32 mouse cellular contexts compared by ENCODE assay signal in the genomic region with DNA sequence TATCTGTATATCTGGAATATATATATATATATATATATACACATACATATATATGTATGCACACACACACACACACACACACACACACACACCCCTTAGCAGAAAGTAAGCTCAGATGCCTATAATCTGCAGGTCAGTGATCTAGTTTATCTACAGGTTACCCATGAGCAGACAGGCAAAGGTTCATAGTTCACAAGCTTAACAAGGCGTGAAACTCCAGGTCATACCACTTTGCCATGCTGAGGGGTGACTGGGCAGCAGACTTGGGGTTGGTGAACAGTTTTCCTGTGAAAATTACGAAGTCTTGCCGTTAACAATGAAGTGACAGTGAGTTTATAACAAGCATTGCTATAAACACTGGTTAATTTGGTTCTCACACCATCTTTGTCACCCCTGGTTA.
DNase-seq lines count a peak whose midpoint lies in the region; ATAC-seq and TF ChIP-seq lines count a peak whose summit lies in the region.
"Had no signal": no experiment of that assay in that cellular context is flagged by ENCODE, and none has a peak within 500 bp of the region (broad histone marks: within the 10 kb centered on the region; RNA-seq: fewer than 3 reads in every experiment).

No protein-coding gene starts in this region.

- ATAC-seq in kidney, embryonic 14.5 days (ENCODE audit: low FRiP score, low TSS enrichment) = peak; percentile 50; the same call in 1 of the 2 replicates
- ATAC-seq: forebrain, embryonic 14.5 days; hindbrain, postnatal 0 days had no signal

- TF ChIP-seq POLR2A in liver, adult 2 months (IDR thresholded peaks at IDR 0.05; ENCODE audit: extremely low read depth, insufficient read depth, low read length) = no peak

- TF ChIP-seq CTCF in liver, adult 2 months (IDR thresholded peaks at IDR 0.05; ENCODE audit: low read depth, low read length) = no peak

- WGBS in liver, adult 2 months = 72% methylated on average over 3 of the region's 3 CpGs
- 55% methylated on average over 3 of the region's 3 CpGs for WGBS in kidney, embryonic 14.5 days

- H3K9me3 ChIP-seq in kidney, embryonic 14.5 days (ENCODE audit: control insufficient read depth, low read length) = no peaks in the 10 kb centered on the region
- H3K9me3 ChIP-seq: embryonic facial prominence, embryonic 12.5 days; limb, embryonic 10.5 days; limb, embryonic 15.5 days; liver, embryonic 15.5 days; lung, embryonic 15.5 days; megakaryocyte, embryonic 14.5 days; midbrain, embryonic 12.5 days; neural tube, embryonic 13.5 days had no signal

- no peaks in the 10 kb centered on the region for H3K36me3 ChIP-seq in liver, adult 2 months (ENCODE audit: control insufficient read depth, insufficient read depth, low read length)
- no peaks in the 10 kb centered on the region for H3K36me3 ChIP-seq in kidney, embryonic 14.5 days (ENCODE audit: control insufficient read depth, insufficient read depth, low read length)
- H3K36me3 ChIP-seq: embryonic facial prominence, embryonic 12.5 days; limb, embryonic 10.5 days; limb, embryonic 15.5 days; liver, embryonic 15.5 days; lung, embryonic 15.5 days; midbrain, embryonic 12.5 days had no signal

- no peak overlapping the region for H3K27ac ChIP-seq in liver, adult 2 months (replicated peaks; ENCODE audit: insufficient read depth, low read depth, low read length)
- H3K27ac ChIP-seq in kidney, embryonic 14.5 days (ENCODE audit: low read depth, low read length) = no peak overlapping the region
- H3K27ac ChIP-seq: embryonic facial prominence, embryonic 12.5 days; hindbrain, postnatal 0 days; limb, embryonic 10.5 days; limb, embryonic 15.5 days; liver, embryonic 15.5 days; lung, embryonic 15.5 days; midbrain, embryonic 12.5 days; neural tube, embryonic 13.5 days; stomach, postnatal 0 days had no signal

- H3K9ac ChIP-seq in liver, adult 2 months (ENCODE audit: low read depth, low read length) = no peak overlapping the region
- no peak overlapping the region for H3K9ac ChIP-seq in kidney, embryonic 14.5 days (ENCODE audit: low read depth, low read length)
- H3K9ac ChIP-seq: embryonic facial prominence, embryonic 12.5 days; limb, embryonic 15.5 days; liver, embryonic 15.5 days; lung, embryonic 15.5 days; midbrain, embryonic 12.5 days; neural tube, embryonic 13.5 days had no signal

- no peak overlapping the region for H3K4me3 ChIP-seq in liver, adult 2 months (ENCODE audit: insufficient read depth, low read depth, low read length)
- H3K4me3 ChIP-seq in kidney, embryonic 14.5 days (ENCODE audit: low read length) = no peak overlapping the region
- H3K4me3 ChIP-seq: embryonic facial prominence, embryonic 12.5 days; limb, embryonic 10.5 days; limb, embryonic 15.5 days; liver, embryonic 15.5 days; lung, embryonic 15.5 days; megakaryocyte, embryonic 14.5 days; midbrain, embryonic 12.5 days; neural tube, embryonic 13.5 days had no signal

- 0 out of 2 replicates have a peak, but pooled peaks cover 4% of the 10 kb centered on the region for H3K79me2 ChIP-seq in liver, adult 2 months (ENCODE audit: control insufficient read depth, insufficient read depth, low read length)

- H3K4me2 ChIP-seq in kidney, embryonic 14.5 days (replicated peaks; ENCODE audit: low read depth, low read length) = no peak overlapping the region
- H3K4me2 ChIP-seq: embryonic facial prominence, embryonic 12.5 days; limb, embryonic 15.5 days; liver, embryonic 15.5 days; lung, embryonic 15.5 days; midbrain, embryonic 12.5 days; neural tube, embryonic 13.5 days had no signal

- H3K27me3 ChIP-seq in liver, adult 2 months (ENCODE audit: control insufficient read depth, insufficient read depth, low read length) = no peaks in the 10 kb centered on the region
- H3K27me3 ChIP-seq in kidney, embryonic 14.5 days (ENCODE audit: control insufficient read depth, insufficient read depth, low read length) = no peaks in the 10 kb centered on the region
- H3K27me3 ChIP-seq: CH12.LX; embryonic facial prominence, embryonic 12.5 days; limb, embryonic 15.5 days; liver, embryonic 15.5 days; lung, embryonic 15.5 days; megakaryocyte, embryonic 14.5 days; midbrain, embryonic 12.5 days; neural tube, embryonic 13.5 days had no signal

- H3K4me1 ChIP-seq in liver, adult 2 months (ENCODE audit: control insufficient read depth, insufficient read depth, low read length) = peaks cover 5% of the 10 kb centered on the region; the same call in 1 of the 2 replicates
- peaks cover 29% of the 10 kb centered on the region for H3K4me1 ChIP-seq in kidney, embryonic 14.5 days (ENCODE audit: control insufficient read depth, insufficient read depth, low read length)
- H3K4me1 ChIP-seq: liver, embryonic 15.5 days had no signal

- DNase-seq in liver, adult 2 months (ENCODE audit: extremely low read depth, low read depth, low spot score) = peak; percentile 50
- no peak for DNase-seq in liver
- DNase-seq in kidney, postnatal 14 days = peak; percentile 68
- no peak for DNase-seq in adrenal gland, adult 2 months
- no peak for DNase-seq in spleen, adult 12 weeks (ENCODE audit: low spot score)
- DNase-seq in cerebellum, postnatal 4 days (ENCODE audit: low spot score in 2 of 2) = no peak
- DNase-seq in urinary bladder, adult 18-20 months (ENCODE audit: low spot score in 2 of 2) = no peak
- DNase-seq: adrenal gland, postnatal 10 days; cerebellum, adult 8-10 months; cerebellum, postnatal 36 days; embryo, embryonic 11 days; gastrocnemius, postnatal 14 days; heart, postnatal 14 days; lung, postnatal 36 days; retina, postnatal 1 day; right cerebral cortex, postnatal 14 days; spleen, adult 18-20 months; thymus, adult 18-20 months; thymus, postnatal 25 days had no signal

Comparison
In these comparisons a context has a peak if more than half of its experiments do, and no peak if none do; other contexts are left out.
1. DNase-seq: peak in liver, adult 2 months (single experiment) and kidney, postnatal 14 days (single experiment); none in liver (single experiment), adrenal gland, adult 2 months (single experiment), spleen, adult 12 weeks (single experiment), cerebellum, postnatal 4 days (0 of 2) and urinary bladder, adult 18-20 months (0 of 2).